Mouse (Mus musculus): ENCODE measurements around the gene Ttc23l. TPM values are rescaled to one million over a fixed set of nuclear protein-coding genes. Genes with fewer than 3 reads are reported as not detected.
A peak's percentile ranks its signal among the peaks of the same experiment; 100 is the strongest.

Gene Ttc23l
- polyA plus RNA-seq, 1 experiment, result not detected

GRCm38 (mm10) chr15:10485484-10486364, 72.7 kb downstream of the Ttc23l start, which contains the start of the genes Brix1 and Rad1:
Gene Brix1 (minus strand): TSS chr15:10485947.
Gene Rad1 (plus strand): TSS chr15:10486018.
- TF ChIP-seq CTCF (IDR thresholded peaks at IDR 0.05; ENCODE audit: control insufficient read depth, insufficient read depth, low read length) (no peak), POLR2A (IDR thresholded peaks at IDR 0.05; ENCODE audit: borderline replicate concordance, control insufficient read depth, low read depth, low read length) (peak; percentile 86; the same call in 1 of the 2 replicates)
- WGBS, result under 1% methylated on average over 58 of the region's 58 CpGs
- Histone ChIP-seq H3K4me1 (ENCODE audit: control insufficient read depth, insufficient read depth, low read length) (no peaks in the 10 kb centered on the region; the same call in 1 of the 2 replicates), H3K4me3 (replicated peaks; ENCODE audit: control insufficient read depth, low read depth, low read length) (peak within 1 kb of the TSS; percentile 85), H3K27ac (ENCODE audit: control insufficient read depth, insufficient read depth, low read depth, low read length, poor library complexity) (no peak within 1 kb of the TSS)

GRCm38 (mm10) chr15:10470941-10471340, 87.5 kb downstream of the Ttc23l start:
- no peak for TF ChIP-seq POLR2A (IDR thresholded peaks at IDR 0.05; ENCODE audit: borderline replicate concordance, control insufficient read depth, low read depth, low read length)
- TF ChIP-seq CTCF (IDR thresholded peaks at IDR 0.05; ENCODE audit: control insufficient read depth, insufficient read depth, low read length), result no peak
- no peaks in the 10 kb centered on the region; the same call in 1 of the 2 replicates for H3K4me1 ChIP-seq (ENCODE audit: control insufficient read depth, insufficient read depth, low read length)
- H3K27ac ChIP-seq (ENCODE audit: control insufficient read depth, insufficient read depth, low read depth, low read length, poor library complexity), result no peak overlapping the region
- 43% methylated on average over 3 of the region's 3 CpGs for WGBS
- H3K4me3 ChIP-seq (replicated peaks; ENCODE audit: control insufficient read depth, low read depth, low read length), result no peak overlapping the region

GRCm38 (mm10) chr15:10470151-10470831, 88.2 kb downstream of the Ttc23l start, which contains the start of gene Dnajc21:
Gene Dnajc21 (minus strand): TSS chr15:10470516.
- Histone ChIP-seq H3K4me3 (replicated peaks; ENCODE audit: control insufficient read depth, low read depth, low read length) (peak within 1 kb of the TSS; percentile 81), H3K27ac (ENCODE audit: control insufficient read depth, insufficient read depth, low read depth, low read length, poor library complexity) (peak within 1 kb of the TSS; percentile 70), H3K4me1 (ENCODE audit: control insufficient read depth, insufficient read depth, low read length) (no peaks in the 10 kb centered on the region; the same call in 1 of the 2 replicates)
- 7% methylated on average over 87 of the region's 87 CpGs for WGBS
- TF ChIP-seq POLR2A (IDR thresholded peaks at IDR 0.05; ENCODE audit: borderline replicate concordance, control insufficient read depth, low read depth, low read length), result no peak; the same call in 1 of the 2 replicates
- TF ChIP-seq CTCF (IDR thresholded peaks at IDR 0.05; ENCODE audit: control insufficient read depth, insufficient read depth, low read length), result no peak

GRCm38 (mm10) chr15:10469641-10470150, 88.8 kb downstream of the Ttc23l start:
- under 1% methylated on average over 40 of the region's 40 CpGs for WGBS
- peak overlapping the region; percentile 81 for H3K4me3 ChIP-seq (replicated peaks; ENCODE audit: control insufficient read depth, low read depth, low read length)
- peak overlapping the region; percentile 70; the same call in 1 of the 2 replicates for H3K27ac ChIP-seq (ENCODE audit: control insufficient read depth, insufficient read depth, low read depth, low read length, poor library complexity)
- no peaks in the 10 kb centered on the region; the same call in 1 of the 2 replicates for H3K4me1 ChIP-seq (ENCODE audit: control insufficient read depth, insufficient read depth, low read length)
- no peak for TF ChIP-seq CTCF (IDR thresholded peaks at IDR 0.05; ENCODE audit: control insufficient read depth, insufficient read depth, low read length)
- no peak for TF ChIP-seq POLR2A (IDR thresholded peaks at IDR 0.05; ENCODE audit: borderline replicate concordance, control insufficient read depth, low read depth, low read length)

- no peak overlapping the region for H3K4me3 ChIP-seq (replicated peaks; ENCODE audit: control insufficient read depth, low read depth, low read length)
- H3K4me1 ChIP-seq (ENCODE audit: control insufficient read depth, insufficient read depth, low read length), result peaks cover 1% of the 10 kb centered on the region; the same call in 1 of the 2 replicates
- WGBS, result 72% methylated on average over 3 of the region's 3 CpGs
Observed at GRCm38 (mm10) chr15:10468761-10469160, 89.7 kb downstream of the Ttc23l start.

GRCm38 (mm10) chr15:10464678-10465077, 93.8 kb downstream of the Ttc23l start:
- no peak for TF ChIP-seq CTCF (IDR thresholded peaks at IDR 0.05; ENCODE audit: control insufficient read depth, insufficient read depth, low read length)
- no peak for TF ChIP-seq POLR2A (IDR thresholded peaks at IDR 0.05; ENCODE audit: borderline replicate concordance, control insufficient read depth, low read depth, low read length)
- H3K4me1 ChIP-seq (ENCODE audit: control insufficient read depth, insufficient read depth, low read length), result peaks cover 1% of the 10 kb centered on the region; the same call in 1 of the 2 replicates
- no peak overlapping the region for H3K4me3 ChIP-seq (replicated peaks; ENCODE audit: control insufficient read depth, low read depth, low read length)
- H3K27ac ChIP-seq (ENCODE audit: control insufficient read depth, insufficient read depth, low read depth, low read length, poor library complexity), result no peak overlapping the region
- 61% methylated on average over 3 of the region's 3 CpGs for WGBS

More at GRCm38 (mm10) chr15:10468761-10469160, 89.7 kb downstream of the Ttc23l start:
- no peak overlapping the region for H3K27ac ChIP-seq (ENCODE audit: control insufficient read depth, insufficient read depth, low read depth, low read length, poor library complexity)
- no peak for TF ChIP-seq CTCF (IDR thresholded peaks at IDR 0.05; ENCODE audit: control insufficient read depth, insufficient read depth, low read length)
- no peak for TF ChIP-seq POLR2A (IDR thresholded peaks at IDR 0.05; ENCODE audit: borderline replicate concordance, control insufficient read depth, low read depth, low read length)

- Histone ChIP-seq H3K4me3 (replicated peaks; ENCODE audit: control insufficient read depth, low read depth, low read length) (no peak overlapping the region), H3K27ac (ENCODE audit: control insufficient read depth, insufficient read depth, low read depth, low read length, poor library complexity) (no peak overlapping the region), H3K4me1 (ENCODE audit: control insufficient read depth, insufficient read depth, low read length) (peaks cover 1% of the 10 kb centered on the region; the same call in 1 of the 2 replicates)
- TF ChIP-seq CTCF (IDR thresholded peaks at IDR 0.05; ENCODE audit: control insufficient read depth, insufficient read depth, low read length) (no peak), POLR2A (IDR thresholded peaks at IDR 0.05; ENCODE audit: borderline replicate concordance, control insufficient read depth, low read depth, low read length) (no peak)
- 28% methylated on average over 5 of the region's 5 CpGs for WGBS
Observed at GRCm38 (mm10) chr15:10463555-10463954, 94.9 kb downstream of the Ttc23l start.
